Mouse (Mus musculus) MEL-GATA-1-ER (cell line): ENCODE data around the gene Swsap1.

ENCODE experiments used
- DNase-seq: peaks from one replicate; pipeline ENCODE4 v3.0.0-alpha.2; 2012; ENCODE audit warnings: low read depth; ENCODE audit errors: extremely low read depth

The Swsap1 gene

GRCm38 (mm10) chr9:21935466-21936131 is 20.0 kb upstream of the Swsap1 start:
- no peak for DNase-seq

GRCm38 (mm10) chr9:21936692-21937570 is 18.6 kb upstream of the Swsap1 start, which contains the start of gene Plppr2:
Gene Plppr2 (plus strand): TSS chr9:21937033.
- peak; percentile 92 for DNase-seq

- DNase-seq = no peak
Measured at GRCm38 (mm10) chr9:21937711-21938175, 17.8 kb upstream of the Swsap1 start.

- DNase-seq = no peak
Measured at GRCm38 (mm10) chr9:21938234-21938855, 17.2 kb upstream of the Swsap1 start.

- DNase-seq = no peak
Measured at GRCm38 (mm10) chr9:21943046-21943445, 12.5 kb upstream of the Swsap1 start.

GRCm38 (mm10) chr9:21943638-21944037 is 11.9 kb upstream of the Swsap1 start:
- no peak for DNase-seq

- DNase-seq = no peak
Measured at GRCm38 (mm10) chr9:21944267-21944666, 11.3 kb upstream of the Swsap1 start.

GRCm38 (mm10) chr9:21947540-21948130 is 7.9 kb upstream of the Swsap1 start:
- DNase-seq = peak; percentile 44

GRCm38 (mm10) chr9:21948146-21948545 is 7.4 kb upstream of the Swsap1 start:
- DNase-seq = no peak

GRCm38 (mm10) chr9:21948790-21949189 is 6.8 kb upstream of the Swsap1 start:
- no peak for DNase-seq

- no peak for DNase-seq
Measured at GRCm38 (mm10) chr9:21950322-21950721, 5.2 kb upstream of the Swsap1 start.

- DNase-seq = no peak
Measured at GRCm38 (mm10) chr9:21951977-21952376, 3.6 kb upstream of the Swsap1 start.

GRCm38 (mm10) chr9:21953600-21953999 is 2.0 kb upstream of the Swsap1 start:
- no peak for DNase-seq

- no peak for DNase-seq
Measured at GRCm38 (mm10) chr9:21954635-21955034, 920 bp upstream of the Swsap1 start.

- no peak for DNase-seq
Measured at GRCm38 (mm10) chr9:21955225-21955569, 358 bp upstream of the Swsap1 start.

GRCm38 (mm10) chr9:21958372-21958771 is 2.8 kb downstream of the Swsap1 start:
- DNase-seq = no peak

GRCm38 (mm10) chr9:21959244-21959643 is 3.7 kb downstream of the Swsap1 start:
- no peak for DNase-seq

GRCm38 (mm10) chr9:21960135-21960534 is 4.6 kb downstream of the Swsap1 start:
- no peak for DNase-seq

- no peak for DNase-seq
Measured at GRCm38 (mm10) chr9:21960558-21961208, 5.1 kb downstream of the Swsap1 start.

GRCm38 (mm10) chr9:21961366-21961980 is 5.9 kb downstream of the Swsap1 start:
- no peak for DNase-seq

GRCm38 (mm10) chr9:21962010-21962409 is 6.5 kb downstream of the Swsap1 start:
- DNase-seq = no peak
